Comparison of ENCODE assay signal across 17 mouse cellular contexts in the genomic region with DNA sequence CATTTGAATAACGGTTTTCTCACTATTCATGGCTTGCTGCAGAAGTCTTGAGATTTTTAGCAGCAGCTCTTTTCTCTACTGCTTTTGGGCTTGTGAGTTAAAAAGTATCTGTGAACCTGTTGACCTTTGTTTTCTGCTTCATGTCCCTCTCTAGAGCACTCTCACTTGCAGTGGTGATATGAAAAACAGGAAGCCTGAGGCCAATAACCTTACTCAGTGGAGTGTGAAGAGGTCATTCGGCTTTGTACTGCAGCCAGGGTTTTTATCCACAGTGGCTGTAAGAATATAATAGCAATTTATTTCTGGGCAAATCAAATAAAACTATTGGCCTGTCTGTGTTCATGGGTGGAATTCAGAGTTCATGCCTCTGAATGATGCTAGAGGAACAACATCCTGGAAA.
DNase-seq lines count a peak whose midpoint lies in the region; ATAC-seq lines count a peak whose summit lies in the region.
"Had no signal": no experiment of that assay in that cellular context is flagged by ENCODE, and none has a peak within 500 bp of the region (broad histone marks: within the 10 kb centered on the region; RNA-seq: fewer than 3 reads in every experiment).

No protein-coding gene starts in this region.

- intact Hi-C loops in left cerebral cortex, postnatal 10 days (cut with DNase I): no loop called here

- ATAC-seq in erythroid progenitor cell, adult 5-6 weeks (replicated peaks; ENCODE audit: low FRiP score, poor library complexity, severe bottlenecking): no peak
- ATAC-seq: forebrain, embryonic 16.5 days; hindbrain, embryonic 16.5 days; intestine, embryonic 16.5 days; Patski had no signal

- DNase-seq in Muller cell, postnatal 12 days (ENCODE audit: inconsistent ontology term): peak; percentile 89
- DNase-seq in embryo, embryonic 10 days (ENCODE audit: low spot score): peak; percentile 52
- peak; percentile 84 for DNase-seq in kidney, adult 9 months
- DNase-seq in kidney, postnatal 36 days: peak; percentile 70 to 77
- DNase-seq in thymus, postnatal 10 days (ENCODE audit: low spot score in 2 of 2): no peak
- no peak for DNase-seq in left cerebral cortex, postnatal 10 days (ENCODE audit: extremely low spot score in 1 of 2, low spot score in 2 of 2)
- DNase-seq: adrenal gland, postnatal 14 days; cerebellum, adult 11 months; cerebellum, postnatal 14 days; heart, adult 18-20 months; heart, postnatal 36 days; thymus, postnatal 36 days had no signal

Comparison
In these comparisons a context has a peak if more than half of its experiments do, and no peak if none do; other contexts are left out.
1. DNase-seq: peak in Muller cell, postnatal 12 days (single experiment), embryo, embryonic 10 days (single experiment), kidney, adult 9 months (single experiment) and kidney, postnatal 36 days (2 of 2); none in thymus, postnatal 10 days (0 of 2) and left cerebral cortex, postnatal 10 days (0 of 2).